Mouse (Mus musculus) neural tube, embryonic 11.5 days (tissue): ENCODE measurements around the gene Fgb. TPM values are rescaled to one million over a fixed set of nuclear protein-coding genes. Genes with fewer than 3 reads are reported as not detected.

ENCODE experiments used
- ATAC-seq: fragments of 200-750 bp; cut with Nextera tagmentation; 2 replicates; pipeline ENCODE4 v1.8.0; 2017; ENCODE audit warnings: moderate number of reproducible peaks, mild to moderate bottlenecking, moderate TSS enrichment, moderate library complexity; ENCODE audit not compliant: insufficient read depth, low FRiP score, low TSS enrichment
- DNase-seq: peaks from one replicate; pipeline ENCODE4 v3.0.0-alpha.2; 2015; ENCODE audit warnings: low spot score
- H3K27ac ChIP-seq: fragments of 300-500 bp; sonication (generic); 2 replicates; pipeline ENCODE4 v1.5.1; 2014; ENCODE audit warnings: low read depth, mild to moderate bottlenecking, low read length
- H3K27me3 ChIP-seq: fragments of 300-500 bp; sonication (generic); 2 replicates; pipeline ENCODE4 v1.6.1; 2014; ENCODE audit warnings: mild to moderate bottlenecking, low read length, mixed read lengths; ENCODE audit not compliant: control insufficient read depth, insufficient read depth
- H3K36me3 ChIP-seq: fragments of 300-500 bp; sonication (generic); 2 replicates; pipeline ENCODE4 v1.6.1; 2014; ENCODE audit warnings: mild to moderate bottlenecking, low read length, moderate library complexity, mixed read lengths; ENCODE audit not compliant: control insufficient read depth, insufficient read depth
- H3K4me1 ChIP-seq: fragments of 300-500 bp; sonication (generic); 2 replicates; pipeline ENCODE4 v1.6.1; 2014; ENCODE audit warnings: low read length, mixed read lengths; ENCODE audit not compliant: control insufficient read depth, insufficient read depth
- H3K4me2 ChIP-seq: fragments of 300-500 bp; sonication (generic); 2 replicates; pipeline ENCODE4 v1.6.1; 2014; ENCODE audit warnings: low read depth, mild to moderate bottlenecking, moderate library complexity
- H3K4me3 ChIP-seq: fragments of 300-500 bp; sonication (generic); 2 replicates; pipeline ENCODE4 v1.5.1; 2014; ENCODE audit warnings: low read depth, low read length
- H3K9ac ChIP-seq: fragments of 300-500 bp; sonication (generic); 2 replicates; pipeline ENCODE4 v1.6.1; 2014; ENCODE audit warnings: mild to moderate bottlenecking, low read length
- H3K9me3 ChIP-seq: fragments of 300-500 bp; sonication (generic); 2 replicates; pipeline ENCODE4 v1.6.1; 2016; ENCODE audit warnings: low read length; ENCODE audit not compliant: control insufficient read depth
- WGBS: fragments of 180-500 bp; shearing (Covaris S2); extraction: QIAGEN DNeasy Blood & Tissue Kit; methylation state at CpG from one replicate; pipeline ENCODE4 v1.1.7; 2014; 5-methylcytosine and 5-hydroxymethylcytosine counted together
- polyA plus RNA-seq: library from polyadenylated mRNA; unstranded; fragments of >200 nt; fragmentation: Nextera tagmentation; extraction: Ambion mirVana; gene quantifications from 2 replicates; pipeline ENCODE4 v1.2.1, GENCODE M21; 2014

Gene Fgb
- polyA plus RNA-seq, 1 experiment from 2014 or later, result 0.08 TPM

GRCm38 (mm10) chr3:83004801-83005200 is 44.9 kb downstream of the Fgb start:
- 89% methylated on average over 7 of the region's 7 CpGs for WGBS
- H3K4me1 ChIP-seq, result no peaks in the 10 kb centered on the region

GRCm38 (mm10) chr3:83003068-83003467 is 46.6 kb downstream of the Fgb start:
- DNase-seq (no peak), ATAC-seq (no peak)
- H3K4me2 ChIP-seq, result no peak overlapping the region
- no peaks in the 10 kb centered on the region for H3K4me1 ChIP-seq
- no peak overlapping the region for H3K27ac ChIP-seq
- WGBS, result 93% methylated on average over 8 of the region's 8 CpGs
- no peaks in the 10 kb centered on the region for H3K36me3 ChIP-seq
- no peak overlapping the region for H3K4me3 ChIP-seq
- no peaks in the 10 kb centered on the region for H3K9me3 ChIP-seq
- H3K27me3 ChIP-seq, result no peaks in the 10 kb centered on the region
- no peak overlapping the region for H3K9ac ChIP-seq

More at GRCm38 (mm10) chr3:83004801-83005200, 44.9 kb downstream of the Fgb start:
- no peak overlapping the region for H3K4me3 ChIP-seq
- no peak overlapping the region for H3K27ac ChIP-seq
- no peaks in the 10 kb centered on the region for H3K27me3 ChIP-seq
- H3K4me2 ChIP-seq, result no peak overlapping the region
- DNase-seq (no peak), ATAC-seq (no peak)
- no peak overlapping the region for H3K9ac ChIP-seq
- H3K9me3 ChIP-seq, result no peaks in the 10 kb centered on the region
- no peaks in the 10 kb centered on the region for H3K36me3 ChIP-seq

GRCm38 (mm10) chr3:83002191-83002590 is 47.5 kb downstream of the Fgb start:
- no peak overlapping the region for H3K9ac ChIP-seq
- H3K27me3 ChIP-seq, result no peaks in the 10 kb centered on the region
- H3K9me3 ChIP-seq, result no peaks in the 10 kb centered on the region
- no peak for ATAC-seq
- H3K4me1 ChIP-seq, result no peaks in the 10 kb centered on the region
- 0% methylated on average over 2 of the region's 2 CpGs for WGBS
- H3K4me3 ChIP-seq, result no peak overlapping the region
- no peaks in the 10 kb centered on the region for H3K36me3 ChIP-seq
- H3K4me2 ChIP-seq, result no peak overlapping the region
- no peak overlapping the region for H3K27ac ChIP-seq
- DNase-seq, result peak; percentile 63

- no peak for ATAC-seq
- Histone ChIP-seq H3K4me1 (no peaks in the 10 kb centered on the region; the same call in 1 of the 2 replicates), H3K36me3 (no peaks in the 10 kb centered on the region), H3K4me3 (no peak overlapping the region), H3K27ac (no peak overlapping the region), H3K9me3 (no peaks in the 10 kb centered on the region), H3K4me2 (no peak overlapping the region), H3K9ac (no peak overlapping the region), H3K27me3 (no peaks in the 10 kb centered on the region)
- 70% methylated on average over 9 of the region's 9 CpGs for WGBS
- DNase-seq, result no peak
Observed at GRCm38 (mm10) chr3:82999995-83000394, 49.7 kb downstream of the Fgb start.

- Histone ChIP-seq H3K4me1 (no peaks in the 10 kb centered on the region; the same call in 1 of the 2 replicates), H3K4me3 (no peak overlapping the region), H3K4me2 (no peak overlapping the region), H3K36me3 (no peaks in the 10 kb centered on the region), H3K27ac (no peak overlapping the region), H3K9ac (no peak overlapping the region), H3K9me3 (no peaks in the 10 kb centered on the region), H3K27me3 (no peaks in the 10 kb centered on the region)
- WGBS, result 35% methylated on average over 8 of the region's 8 CpGs
- peak; percentile 83 for ATAC-seq
- peak; percentile 48 for DNase-seq
Observed at GRCm38 (mm10) chr3:82998772-82999463, 50.7 kb downstream of the Fgb start.

- Histone ChIP-seq H3K9me3 (no peaks in the 10 kb centered on the region), H3K27ac (no peak overlapping the region), H3K27me3 (no peaks in the 10 kb centered on the region), H3K4me1 (no peaks in the 10 kb centered on the region; the same call in 1 of the 2 replicates), H3K36me3 (no peaks in the 10 kb centered on the region), H3K4me3 (no peak overlapping the region), H3K4me2 (no peak overlapping the region), H3K9ac (no peak overlapping the region)
- ATAC-seq (no peak), DNase-seq (no peak)
- 75% methylated on average over 3 of the region's 3 CpGs for WGBS
Observed at GRCm38 (mm10) chr3:82996656-82997055, 53.0 kb downstream of the Fgb start.

GRCm38 (mm10) chr3:82995368-82995767 is 54.3 kb downstream of the Fgb start:
- DNase-seq (peak; percentile 81), ATAC-seq (peak; percentile 73)
- no peaks in the 10 kb centered on the region; the same call in 1 of the 2 replicates for H3K4me1 ChIP-seq
- peak overlapping the region; percentile 18; the same call in 1 of the 2 replicates for H3K4me3 ChIP-seq
- H3K27me3 ChIP-seq, result no peaks in the 10 kb centered on the region
- no peak overlapping the region for H3K27ac ChIP-seq
- H3K36me3 ChIP-seq, result no peaks in the 10 kb centered on the region
- H3K9me3 ChIP-seq, result no peaks in the 10 kb centered on the region
- 3% methylated on average over 24 of the region's 24 CpGs for WGBS
- H3K9ac ChIP-seq, result no peak overlapping the region
- peak overlapping the region; percentile 51 for H3K4me2 ChIP-seq

- H3K9ac ChIP-seq, result no peak overlapping the region
Observed at GRCm38 (mm10) chr3:82992956-82993355, 56.7 kb downstream of the Fgb start.

GRCm38 (mm10) chr3:82991963-82992362 is 57.7 kb downstream of the Fgb start:
- Histone ChIP-seq H3K36me3 (no peaks in the 10 kb centered on the region), H3K9ac (no peak overlapping the region), H3K27me3 (no peaks in the 10 kb centered on the region), H3K4me1 (no peaks in the 10 kb centered on the region; the same call in 1 of the 2 replicates), H3K4me3 (no peak overlapping the region), H3K9me3 (no peaks in the 10 kb centered on the region), H3K27ac (no peak overlapping the region), H3K4me2 (no peak overlapping the region)
- ATAC-seq (no peak), DNase-seq (no peak)
- 82% methylated on average over 12 of the region's 12 CpGs for WGBS

More at GRCm38 (mm10) chr3:82992956-82993355, 56.7 kb downstream of the Fgb start:
- no peak overlapping the region for H3K4me3 ChIP-seq
- no peaks in the 10 kb centered on the region for H3K36me3 ChIP-seq
- no peaks in the 10 kb centered on the region; the same call in 1 of the 2 replicates for H3K4me1 ChIP-seq
- no peak overlapping the region for H3K27ac ChIP-seq
- H3K27me3 ChIP-seq, result no peaks in the 10 kb centered on the region
- 88% methylated on average over 6 of the region's 6 CpGs for WGBS
- H3K4me2 ChIP-seq, result no peak overlapping the region
- no peaks in the 10 kb centered on the region for H3K9me3 ChIP-seq
- ATAC-seq (no peak), DNase-seq (no peak)
